Mouse (Mus musculus): ENCODE results near the gene Mt4.

DNA sequence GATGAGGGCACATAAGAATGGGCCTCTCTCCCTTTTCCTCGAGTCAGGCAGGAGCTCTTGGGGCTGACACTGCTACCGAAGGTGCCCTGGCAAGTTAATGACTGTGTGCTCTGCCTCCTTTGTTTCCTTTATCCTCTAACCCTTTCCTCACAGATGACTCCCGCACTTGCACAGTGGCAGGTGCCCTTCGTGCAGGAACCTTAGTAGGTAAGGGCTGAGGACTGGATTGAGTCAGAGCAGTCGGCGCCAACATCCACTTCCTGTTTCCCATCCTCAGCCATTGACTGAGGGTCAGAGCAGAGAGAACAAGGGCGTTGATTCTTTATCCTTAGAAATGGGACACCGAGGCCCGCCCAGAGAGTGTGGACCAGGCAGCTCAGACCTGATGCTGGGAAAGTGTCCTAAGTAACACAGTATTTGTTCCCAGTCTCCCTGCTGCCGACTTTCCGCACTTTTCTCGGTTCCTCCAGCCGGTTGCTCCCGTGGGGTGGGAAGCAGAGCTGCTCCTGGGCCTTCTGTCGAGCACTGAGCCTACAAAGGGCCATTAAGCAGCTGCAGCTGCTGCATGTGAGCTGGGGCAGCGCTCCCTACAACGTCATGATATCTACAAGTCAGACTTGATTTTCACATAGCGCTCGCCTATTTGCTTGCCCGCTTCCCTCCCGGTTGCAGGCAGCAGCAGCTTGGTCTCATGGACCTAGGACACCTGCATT, 50.4 kb downstream of the Mt4 start:
- TF ChIP-seq MAFK (IDR thresholded peaks at IDR 0.05; ENCODE audit: insufficient read depth, low read depth, low read length), result no peak
- no peak for TF ChIP-seq ZNF384 (IDR thresholded peaks at IDR 0.05; ENCODE audit: low read depth, low read length)
- TF ChIP-seq ZC3H11A (IDR thresholded peaks at IDR 0.05; ENCODE audit: borderline replicate concordance, low read depth, low read length), result no peak

Measured in ES-E14 (cell line).